Mouse (Mus musculus) lung, postnatal 0 days (tissue): Measurements from ENCODE around the gene Osbpl10.

Experiments used
- CTCF ChIP-seq: IDR thresholded peaks from 2 replicates; pipeline ENCODE4 v1.5.1; 2016; ENCODE audit warnings: antibody characterized with exemption, mild to moderate bottlenecking
- EP300 ChIP-seq: IDR thresholded peaks from 2 replicates; pipeline ENCODE4 v1.6.1; 2016; ENCODE audit warnings: antibody characterized with exemption, mild to moderate bottlenecking, control low read depth

DNA sequence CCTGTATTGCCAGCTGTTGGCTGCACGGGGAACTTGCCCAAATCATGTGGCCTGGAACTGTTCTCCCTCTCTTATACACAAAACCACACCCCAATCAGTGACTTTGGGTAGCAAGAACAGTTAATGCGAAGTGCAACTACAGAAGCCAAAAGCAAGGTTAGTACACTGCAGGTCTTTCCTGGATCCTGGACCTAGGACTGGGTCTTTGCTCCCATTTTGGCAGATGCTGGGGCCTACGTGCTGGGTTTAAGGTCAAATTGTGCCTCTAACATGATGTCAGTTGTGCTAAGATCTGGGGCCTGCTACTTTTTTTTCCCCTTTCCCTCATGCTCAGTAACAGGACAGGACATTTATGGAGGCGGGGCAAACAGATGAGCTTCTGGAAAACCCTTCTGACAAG, 17.3 kb downstream of the Osbpl10 start:
- no peak for TF ChIP-seq CTCF
- TF ChIP-seq EP300 = no peak
